Mouse (Mus musculus) testis, adult 2 months (tissue): ENCODE data around the gene Man1c1. TPM values are rescaled to one million over a fixed set of nuclear protein-coding genes. Genes with fewer than 3 reads are reported as not detected.

Source experiments
- H3K27ac ChIP-seq: fragments of 200-500 bp; 2 replicates; pipeline ENCODE4 v1.5.1; 2012; ENCODE audit warnings: low read depth, low read length; ENCODE audit not compliant: control insufficient read depth, insufficient read depth
- H3K27me3 ChIP-seq: fragments of 200-500 bp; 2 replicates; pipeline ENCODE4 v1.6.1; 2012; ENCODE audit warnings: mild to moderate bottlenecking, low read length, moderate library complexity; ENCODE audit not compliant: control insufficient read depth, insufficient read depth
- H3K36me3 ChIP-seq: fragments of 200-500 bp; 2 replicates; pipeline ENCODE4 v1.6.1; 2012; ENCODE audit warnings: mild to moderate bottlenecking, low read length; ENCODE audit not compliant: control insufficient read depth, insufficient read depth
- H3K4me1 ChIP-seq: fragments of 200-500 bp; 2 replicates; pipeline ENCODE4 v1.6.1; 2012; ENCODE audit warnings: low read length; ENCODE audit not compliant: control insufficient read depth, insufficient read depth
- H3K4me3 ChIP-seq: fragments of 200-500 bp; 2 replicates; pipeline ENCODE4 v1.5.1; 2012; ENCODE audit warnings: low read depth, mild to moderate bottlenecking, low read length, moderate library complexity, mixed read lengths; ENCODE audit not compliant: control insufficient read depth
- CTCF ChIP-seq: fragments of 200-500 bp; IDR thresholded peaks from 2 replicates; pipeline ENCODE4 v1.5.1; 2012; ENCODE audit warnings: low read depth, mild to moderate bottlenecking, inconsistent platforms, low read length, moderate library complexity; ENCODE audit not compliant: control insufficient read depth, insufficient read depth, insufficient replicate concordance
- POLR2A ChIP-seq: fragments of 200-500 bp; IDR thresholded peaks from 2 replicates; pipeline ENCODE4 v1.6.1; 2012; ENCODE audit warnings: low read depth, mild to moderate bottlenecking, inconsistent platforms, low read length, moderate library complexity; ENCODE audit not compliant: control insufficient read depth
- polyA plus RNA-seq: library from polyadenylated mRNA; depleted of rRNA; stranded (reverse); fragments of >200 nt; gene quantifications from 2 replicates; pipeline ENCODE4 v1.2.3, GENCODE M21; 2012

The Man1c1 gene
- polyA plus RNA-seq, 1 experiment = 0.95 TPM

- Histone ChIP-seq H3K4me1 (no peaks in the 10 kb centered on the region), H3K36me3 (no peaks in the 10 kb centered on the region), H3K27me3 (no peaks in the 10 kb centered on the region), H3K4me3 (no peak overlapping the region), H3K27ac (no peak overlapping the region)
- TF ChIP-seq POLR2A (no peak), CTCF (no peak)
These were observed 41.0 kb downstream of the Man1c1 start for GRCm38 (mm10) chr4:134663052-134663451.

GRCm38 (mm10) chr4:134660630-134661183 is 43.4 kb downstream of the Man1c1 start:
- Histone ChIP-seq H3K27me3 (no peaks in the 10 kb centered on the region), H3K4me3 (no peak overlapping the region), H3K27ac (no peak overlapping the region), H3K4me1 (no peaks in the 10 kb centered on the region), H3K36me3 (no peaks in the 10 kb centered on the region)
- TF ChIP-seq CTCF (no peak), POLR2A (no peak)

- H3K27me3 ChIP-seq = no peaks in the 10 kb centered on the region
These were observed 44.5 kb downstream of the Man1c1 start for GRCm38 (mm10) chr4:134659354-134660301.

GRCm38 (mm10) chr4:134657473-134657872 is 46.6 kb downstream of the Man1c1 start:
- Histone ChIP-seq H3K27ac (no peak overlapping the region), H3K27me3 (no peaks in the 10 kb centered on the region)
- TF ChIP-seq CTCF (no peak), POLR2A (no peak)

More at GRCm38 (mm10) chr4:134659354-134660301, 44.5 kb downstream of the Man1c1 start:
- TF ChIP-seq CTCF (no peak), POLR2A (no peak)
- Histone ChIP-seq H3K4me1 (no peaks in the 10 kb centered on the region), H3K27ac (no peak overlapping the region), H3K4me3 (no peak overlapping the region), H3K36me3 (no peaks in the 10 kb centered on the region)

GRCm38 (mm10) chr4:134654391-134654790 is 49.7 kb downstream of the Man1c1 start:
- TF ChIP-seq CTCF = no peak
- TF ChIP-seq POLR2A = no peak

More at GRCm38 (mm10) chr4:134657473-134657872, 46.6 kb downstream of the Man1c1 start:
- H3K36me3 ChIP-seq = no peaks in the 10 kb centered on the region
- H3K4me3 ChIP-seq = no peak overlapping the region
- H3K4me1 ChIP-seq = no peaks in the 10 kb centered on the region

GRCm38 (mm10) chr4:134652720-134653119 is 51.4 kb downstream of the Man1c1 start:
- Histone ChIP-seq H3K27me3 (no peaks in the 10 kb centered on the region), H3K36me3 (no peaks in the 10 kb centered on the region), H3K4me3 (no peak overlapping the region), H3K27ac (no peak overlapping the region), H3K4me1 (no peaks in the 10 kb centered on the region)
- TF ChIP-seq POLR2A (no peak), CTCF (no peak)

More at GRCm38 (mm10) chr4:134654391-134654790, 49.7 kb downstream of the Man1c1 start:
- no peaks in the 10 kb centered on the region for H3K36me3 ChIP-seq
- H3K27me3 ChIP-seq = no peaks in the 10 kb centered on the region
- H3K4me1 ChIP-seq = no peaks in the 10 kb centered on the region
- no peak overlapping the region for H3K27ac ChIP-seq
- no peak overlapping the region for H3K4me3 ChIP-seq

GRCm38 (mm10) chr4:134652151-134652550 is 51.9 kb downstream of the Man1c1 start:
- no peaks in the 10 kb centered on the region for H3K36me3 ChIP-seq
- TF ChIP-seq CTCF = no peak
- no peak for TF ChIP-seq POLR2A
- no peaks in the 10 kb centered on the region for H3K27me3 ChIP-seq
- H3K27ac ChIP-seq = no peak overlapping the region
- H3K4me3 ChIP-seq = no peak overlapping the region
- H3K4me1 ChIP-seq = no peaks in the 10 kb centered on the region
